Mouse (Mus musculus): ENCODE results near the gene Atg2b.

Atg2b gene

GRCm38 (mm10) chr12:105683933-105684901, 794 bp downstream of the Atg2b start, which contains the start of gene Gskip:
Gene Gskip, plus strand, starts transcription at chr12:105684829.
- peak; percentile 48 for DNase-seq (ENCODE audit: low spot score)

DNA sequence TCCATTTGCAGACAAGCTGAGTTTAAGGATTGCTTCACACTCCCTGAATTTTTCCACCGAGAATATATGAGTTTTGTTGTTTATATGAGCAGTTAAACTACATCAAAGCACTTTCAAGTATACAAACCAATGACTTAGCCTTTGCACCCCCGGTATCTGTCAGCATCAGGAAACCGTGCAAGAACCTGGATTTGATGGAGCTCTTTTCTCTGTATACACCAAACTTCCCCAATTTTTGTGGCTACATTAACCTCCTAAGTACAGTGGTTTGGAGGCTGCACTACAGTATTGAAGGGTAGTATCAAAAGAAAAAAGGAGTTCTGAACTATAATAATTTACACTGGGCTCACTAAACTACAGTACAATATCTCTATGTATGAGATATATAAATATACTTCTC, 6.2 kb downstream of the Atg2b start:
- no peak for DNase-seq (ENCODE audit: low spot score)

DNA sequence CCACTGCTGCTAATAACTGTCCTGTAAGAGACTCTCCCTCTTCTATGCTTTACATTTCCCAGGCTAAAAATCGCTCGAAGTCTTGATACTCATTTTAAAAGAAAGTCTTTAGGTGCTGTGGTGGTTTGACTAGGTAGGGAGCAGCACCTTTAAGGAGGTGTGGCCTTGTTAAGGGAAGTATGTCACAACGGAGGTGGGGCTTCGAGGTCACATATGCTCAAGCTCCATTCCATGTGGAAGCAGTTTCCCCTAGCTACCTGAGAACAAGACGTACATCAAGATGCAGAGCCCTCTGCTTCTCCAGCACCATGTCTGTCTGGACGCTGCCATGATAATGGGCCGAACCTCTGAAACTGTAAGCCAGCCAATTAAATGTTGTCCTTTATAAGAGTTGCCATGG, 6.8 kb downstream of the Atg2b start:
- DNase-seq (ENCODE audit: low spot score) = no peak

- no peak for DNase-seq (ENCODE audit: low spot score)
Measured at GRCm38 (mm10) chr12:105676274-105676673, 8.7 kb downstream of the Atg2b start.

- no peak for DNase-seq (ENCODE audit: low spot score)
Measured at GRCm38 (mm10) chr12:105655850-105656249, 29.2 kb downstream of the Atg2b start.

DNA sequence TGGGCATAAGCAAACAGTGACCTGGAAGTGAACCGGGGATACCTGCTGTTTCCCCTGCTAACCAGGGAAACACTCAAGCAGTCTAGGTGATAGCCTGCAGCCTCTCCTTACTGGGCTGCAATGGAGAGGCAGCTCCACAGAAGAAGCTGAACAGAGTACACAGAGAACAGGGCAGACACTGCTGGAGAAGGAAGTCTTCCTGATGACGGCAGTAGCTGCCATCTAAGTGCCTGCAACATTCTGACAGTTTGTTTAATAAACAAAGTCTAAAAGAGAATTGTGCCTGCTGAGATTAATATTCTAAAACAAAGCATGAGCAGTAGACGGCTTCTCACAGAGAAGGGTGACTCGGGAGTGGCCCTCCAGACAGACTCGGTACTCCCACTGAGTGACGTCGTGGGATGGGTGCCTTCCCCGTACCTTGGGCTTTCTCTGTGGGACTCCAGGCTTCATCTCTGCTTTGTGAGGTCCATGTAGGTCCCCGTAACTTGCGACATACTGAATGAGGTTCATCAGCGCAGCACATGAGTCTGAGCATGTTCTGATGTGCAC, 42.2 kb downstream of the Atg2b start:
- no peak for DNase-seq (ENCODE audit: low spot score)

GRCm38 (mm10) chr12:105637554-105637953, 47.5 kb downstream of the Atg2b start:
- no peak for DNase-seq (ENCODE audit: low spot score)

GRCm38 (mm10) chr12:105636551-105636950, 48.5 kb downstream of the Atg2b start:
- no peak for DNase-seq (ENCODE audit: low spot score)

- no peak for DNase-seq (ENCODE audit: low spot score)
Measured at GRCm38 (mm10) chr12:105634374-105635067, 50.5 kb downstream of the Atg2b start.

DNA sequence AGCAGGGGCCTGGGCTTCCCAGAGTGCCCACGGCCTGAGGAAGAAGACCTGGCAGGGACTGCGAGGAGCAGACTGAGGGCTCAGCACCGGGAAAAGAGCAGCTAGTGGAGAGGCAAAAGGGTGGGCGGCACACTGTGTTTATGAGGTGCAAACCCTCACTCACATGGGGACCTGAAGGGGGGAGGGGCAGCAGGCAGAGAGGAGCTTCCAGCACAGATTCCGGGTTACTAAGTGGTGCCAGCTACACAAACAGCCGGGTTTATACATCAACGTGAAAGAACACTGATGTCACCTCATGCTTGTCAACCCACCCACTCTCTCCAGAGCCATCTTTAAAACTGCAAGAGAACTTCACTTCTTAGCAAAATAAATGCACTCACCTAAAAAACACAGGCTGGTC, 59.2 kb downstream of the Atg2b start:
- DNase-seq (ENCODE audit: low spot score) = no peak

GRCm38 (mm10) chr12:105622981-105623539, 62.0 kb downstream of the Atg2b start:
- no peak for DNase-seq (ENCODE audit: low spot score)

DNA sequence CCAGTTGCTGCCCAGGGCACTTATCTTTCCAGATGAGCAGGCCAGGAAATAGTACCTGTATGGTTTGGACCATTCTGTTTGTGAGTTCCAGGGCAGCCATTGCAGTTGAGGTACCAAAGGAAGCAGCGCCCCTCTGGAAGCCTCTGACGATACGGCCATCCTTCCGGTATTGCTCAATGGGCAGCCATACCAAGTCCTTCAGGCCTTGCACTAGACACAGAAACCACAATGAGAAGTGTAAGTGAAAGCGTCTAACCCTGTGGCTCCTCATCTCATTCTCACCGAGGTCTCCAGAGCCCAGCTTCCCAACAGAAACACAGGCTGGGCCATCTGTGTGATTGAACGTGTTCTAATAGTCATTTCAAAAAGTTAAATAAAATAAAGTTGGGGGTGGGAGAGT, 63.0 kb downstream of the Atg2b start:
- no peak for DNase-seq (ENCODE audit: low spot score)

DNA sequence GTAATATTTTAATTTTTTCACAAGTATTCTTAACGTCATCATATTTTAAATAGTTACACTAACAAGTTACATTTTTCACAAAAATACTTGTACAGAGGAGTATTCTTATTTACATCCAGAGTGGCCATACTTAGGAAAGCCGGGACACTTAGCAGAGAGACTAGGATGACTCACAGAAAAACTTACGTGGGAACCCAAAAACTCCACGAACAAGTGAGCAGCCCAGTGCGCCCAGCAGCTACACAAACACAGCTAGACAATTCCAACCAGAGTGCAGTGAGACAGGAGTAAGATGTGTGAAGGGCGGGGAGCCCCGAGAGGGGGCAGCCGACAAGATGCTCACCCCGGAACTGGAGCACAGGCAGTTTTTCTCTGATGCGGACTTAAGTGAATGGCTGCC, 71.5 kb downstream of the Atg2b start:
- DNase-seq (ENCODE audit: low spot score) = no peak

DNA sequence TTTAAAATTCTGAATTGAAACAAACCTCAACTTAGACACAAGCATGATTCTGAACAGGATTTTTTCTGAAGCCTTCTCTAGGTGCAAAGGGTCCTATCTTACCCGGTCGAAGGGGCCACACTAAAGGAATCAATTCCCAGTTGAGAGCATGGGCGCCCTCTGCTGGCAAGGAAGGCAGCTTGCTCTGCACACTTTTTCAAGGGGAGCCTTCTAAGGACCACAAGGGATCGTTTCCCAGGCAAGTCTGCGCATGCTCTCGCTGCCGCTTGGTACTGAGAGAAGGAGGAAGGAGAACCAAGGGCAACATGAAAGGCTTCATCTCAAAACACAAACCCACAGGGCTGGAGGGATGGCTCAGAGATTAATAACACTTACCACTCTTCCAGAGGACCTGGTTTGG, 73.3 kb downstream of the Atg2b start:
- peak; percentile 27 for DNase-seq (ENCODE audit: low spot score)

- DNase-seq (ENCODE audit: low spot score) = no peak
Measured at GRCm38 (mm10) chr12:105611045-105611444, 74.0 kb downstream of the Atg2b start.

DNA sequence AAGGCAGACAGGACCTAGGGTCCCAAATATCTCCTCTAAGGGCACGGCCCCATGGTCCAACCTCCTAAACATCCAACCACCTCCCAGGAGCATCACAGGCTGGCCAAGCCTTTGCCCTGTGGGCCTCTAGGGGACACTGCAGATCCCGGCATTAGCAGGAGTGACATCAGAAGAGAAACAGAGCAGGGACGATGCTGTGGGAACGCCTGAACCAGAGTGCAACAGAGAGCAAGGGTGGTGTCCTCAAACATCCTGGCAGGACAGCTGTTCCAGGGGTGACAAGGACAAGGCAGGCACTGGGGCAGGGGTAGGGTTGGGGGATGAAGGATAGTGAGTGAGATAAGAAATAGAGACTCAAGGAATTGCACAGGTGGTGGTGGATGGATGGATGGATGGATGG, 78.1 kb downstream of the Atg2b start:
- DNase-seq (ENCODE audit: low spot score) = no peak

- DNase-seq (ENCODE audit: low spot score) = no peak
Measured at GRCm38 (mm10) chr12:105605212-105605611, 79.8 kb downstream of the Atg2b start.

GRCm38 (mm10) chr12:105603904-105604303, 81.1 kb downstream of the Atg2b start:
- DNase-seq (ENCODE audit: low spot score) = no peak

GRCm38 (mm10) chr12:105602581-105603210, 82.3 kb downstream of the Atg2b start, which contains the start of gene Bdkrb1:
Gene Bdkrb1, plus strand, starts transcription at chr12:105603085.
- no peak for DNase-seq (ENCODE audit: low spot score)

- DNase-seq (ENCODE audit: low spot score) = no peak
Measured at GRCm38 (mm10) chr12:105601586-105601985, 83.4 kb downstream of the Atg2b start.

DNA sequence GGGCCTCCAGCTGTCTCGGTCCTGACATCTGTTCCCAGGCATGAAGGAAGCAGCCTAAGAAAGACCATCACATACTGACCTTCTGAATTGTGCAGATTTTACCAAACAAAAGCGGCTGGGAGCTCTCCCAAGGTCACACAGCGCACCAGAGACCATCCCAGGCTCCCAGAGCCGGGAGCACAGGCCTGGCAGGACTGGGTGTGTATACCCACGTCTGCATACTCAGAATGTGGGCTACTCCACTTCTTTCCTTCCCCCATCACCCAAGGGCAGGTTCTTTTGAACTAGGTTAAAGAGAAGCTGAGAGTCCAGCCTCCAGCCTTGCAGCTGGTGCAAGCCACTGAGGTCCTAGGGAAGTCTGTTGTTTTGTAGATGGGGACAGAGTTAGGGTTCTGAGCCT, 85.9 kb downstream of the Atg2b start:
- DNase-seq (ENCODE audit: low spot score) = no peak

DNA sequence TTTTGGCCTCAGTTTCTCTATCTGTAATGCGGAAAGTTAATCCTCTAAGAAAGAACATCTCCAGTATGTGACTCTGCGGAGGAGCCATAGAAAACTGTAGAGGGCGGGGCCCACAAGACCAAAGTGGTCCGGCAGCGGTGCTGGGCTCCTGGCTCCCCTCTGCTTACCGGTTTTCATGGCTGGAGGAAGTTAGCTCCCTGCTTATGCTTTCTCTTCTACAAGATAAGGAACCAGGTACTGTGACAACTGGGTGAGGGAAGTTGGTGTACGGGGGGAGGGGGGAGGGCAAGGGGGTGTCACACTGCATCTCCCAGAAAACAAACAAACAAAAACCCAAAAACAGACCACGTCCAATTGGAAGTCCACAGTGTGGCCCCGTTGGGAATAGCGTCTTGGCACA, 86.5 kb downstream of the Atg2b start:
- no peak for DNase-seq (ENCODE audit: low spot score)

All from spleen, adult 12 weeks (tissue).